Mouse (Mus musculus) 3134 (cell line): Measurements from ENCODE around the gene Chrm3.

Experiments used
- DNase-seq: peaks from one replicate; pipeline ENCODE4 v3.0.0-alpha.2; 2011; ENCODE audit warnings: low spot score; ENCODE audit not compliant: insufficient read length; ENCODE audit errors: extremely low read depth

The Chrm3 gene

DNA sequence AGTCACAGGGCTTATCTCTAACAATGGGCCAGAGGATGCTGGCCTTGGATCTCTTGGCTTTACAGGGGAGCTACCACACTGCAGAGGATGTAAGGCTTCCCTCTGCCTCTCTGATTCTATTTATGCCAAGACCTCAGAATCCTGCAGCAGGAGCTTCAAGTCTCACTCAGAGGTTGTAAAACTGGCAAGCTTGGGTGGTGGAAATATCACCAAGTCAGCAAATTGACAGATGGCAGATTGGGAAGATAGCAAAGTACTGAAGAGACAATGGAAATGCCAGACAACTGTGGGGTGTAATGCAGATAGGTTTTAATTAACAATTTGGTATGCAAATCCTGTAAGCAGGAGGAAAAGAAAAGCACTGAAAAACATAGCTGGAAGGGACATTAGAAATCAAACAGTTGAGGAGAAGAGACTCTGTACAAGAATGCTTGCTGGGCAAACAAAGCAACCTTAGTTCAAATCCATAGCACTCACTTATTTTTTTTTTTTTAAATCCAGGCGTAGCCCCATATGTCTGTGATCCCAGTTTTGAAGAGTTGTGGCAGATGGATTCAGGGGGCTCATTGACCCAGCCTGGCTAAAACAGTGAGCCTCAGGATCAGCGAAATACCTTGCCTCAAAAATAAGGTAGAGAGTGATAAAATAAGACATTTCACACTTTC, 362.9 kb downstream of the Chrm3 start:
- no peak for DNase-seq

DNA sequence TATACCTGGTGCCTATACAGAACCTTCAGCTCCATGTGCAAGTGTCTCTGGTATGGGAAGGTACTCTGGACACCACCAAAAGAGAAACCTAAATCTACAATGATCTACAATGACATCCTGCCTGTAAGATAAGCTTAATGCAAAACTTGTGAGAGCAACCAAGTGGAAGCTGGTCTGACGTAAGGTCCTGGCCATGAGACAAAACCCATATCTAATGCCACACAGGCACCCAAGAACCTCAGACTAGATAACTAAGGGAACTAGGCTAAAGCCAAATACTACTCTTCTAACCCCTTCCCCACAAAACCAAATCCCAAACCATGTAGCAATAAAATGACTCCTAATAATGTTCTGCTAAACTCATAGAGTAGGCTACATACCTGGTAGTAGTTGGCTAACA, 364.8 kb downstream of the Chrm3 start:
- DNase-seq = no peak

DNA sequence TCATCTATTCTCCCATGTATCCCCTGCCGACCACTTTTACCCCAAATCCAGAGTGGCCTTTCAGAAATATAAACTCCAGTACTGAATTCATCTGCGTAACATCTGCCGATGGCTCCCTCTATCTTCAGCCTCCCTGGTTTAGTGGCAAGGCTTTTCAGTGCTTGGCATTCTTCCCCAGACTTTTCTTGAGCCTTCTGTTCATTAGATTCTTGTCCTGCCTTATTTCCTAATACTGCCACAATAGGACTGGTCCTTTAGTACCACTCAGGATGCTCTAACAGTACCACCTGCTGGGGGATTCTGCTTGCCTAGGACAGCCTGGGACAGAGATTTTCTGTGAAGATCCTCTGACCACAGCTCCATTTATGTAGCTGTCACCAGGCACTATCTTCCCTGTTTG, 367.1 kb downstream of the Chrm3 start:
- no peak for DNase-seq

DNA sequence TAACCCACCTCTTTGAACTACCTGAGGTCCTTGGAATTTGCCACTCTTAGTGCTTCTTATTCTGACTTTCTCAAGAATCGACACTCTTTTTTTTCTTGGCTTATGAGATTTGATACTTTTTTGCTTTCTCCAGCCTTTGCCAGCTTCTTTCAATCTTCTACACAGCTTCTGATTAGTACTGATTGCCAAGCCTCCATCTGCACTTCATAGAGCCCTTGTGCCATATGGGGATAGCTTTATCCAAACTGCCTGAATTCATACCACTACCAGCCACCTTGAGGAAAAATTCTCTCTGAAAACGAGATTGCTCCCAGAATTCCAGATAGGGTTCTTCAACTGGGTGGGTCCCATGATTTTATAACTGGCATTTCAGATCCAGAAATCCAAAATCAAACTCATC, 368.0 kb downstream of the Chrm3 start:
- no peak for DNase-seq

DNA sequence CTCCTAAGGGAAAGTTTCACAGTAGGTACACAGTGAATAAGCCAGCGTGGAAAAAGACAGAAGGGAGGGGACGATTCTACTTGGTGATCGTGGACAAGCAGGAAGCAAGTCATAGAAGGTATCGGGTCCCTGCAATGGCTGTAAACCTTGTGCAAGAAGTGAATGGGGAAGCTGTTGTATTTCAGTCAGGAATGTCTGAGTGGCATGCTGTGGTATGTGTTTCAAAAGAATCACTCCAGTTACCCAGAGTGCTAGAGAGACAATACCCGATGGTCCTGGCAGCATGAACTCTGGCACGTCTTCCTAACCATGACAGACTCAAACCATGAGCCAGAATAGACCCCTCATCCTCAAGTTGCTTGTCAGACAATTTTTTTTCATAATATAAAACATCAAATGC, 375.0 kb downstream of the Chrm3 start:
- DNase-seq = no peak

DNA sequence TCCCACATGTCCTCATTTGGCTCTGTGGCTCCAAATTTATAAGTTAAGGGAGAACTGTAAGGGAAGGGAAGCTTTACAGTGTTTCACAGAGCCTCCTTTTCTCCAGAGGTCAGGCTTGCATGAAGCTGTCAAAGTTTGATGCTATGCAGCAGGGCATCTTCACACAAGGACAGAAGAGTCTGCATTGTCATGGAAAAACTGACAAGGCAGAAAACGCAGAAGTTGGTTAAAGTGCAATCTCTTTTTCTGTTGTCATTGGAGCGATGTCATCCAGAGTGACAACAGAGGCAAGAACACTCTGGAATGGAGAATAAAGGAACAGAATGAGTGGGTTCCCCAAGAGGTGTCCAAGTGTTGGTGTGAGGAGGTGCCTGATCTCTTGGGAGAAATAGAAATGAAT, 377.4 kb downstream of the Chrm3 start:
- no peak for DNase-seq

DNA sequence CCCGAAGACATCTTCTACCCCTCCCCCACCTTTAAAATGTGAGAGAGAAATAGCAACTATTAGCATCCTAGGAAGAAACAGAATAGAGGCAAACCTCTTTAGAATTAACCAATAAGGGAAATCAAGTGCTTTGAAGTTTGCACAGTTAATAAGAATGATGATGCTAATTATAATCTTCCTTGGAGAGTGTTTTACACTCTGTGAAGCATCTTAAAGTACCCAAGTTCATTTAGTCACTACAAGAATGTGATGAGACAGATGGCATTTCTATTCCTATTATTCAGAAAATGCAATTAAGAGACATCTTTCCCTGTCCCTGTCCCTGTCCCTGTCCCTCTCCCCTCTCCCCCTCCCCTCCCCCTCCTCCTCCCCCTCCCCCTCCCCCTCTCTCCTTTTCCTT, 382.9 kb downstream of the Chrm3 start:
- no peak for DNase-seq

DNA sequence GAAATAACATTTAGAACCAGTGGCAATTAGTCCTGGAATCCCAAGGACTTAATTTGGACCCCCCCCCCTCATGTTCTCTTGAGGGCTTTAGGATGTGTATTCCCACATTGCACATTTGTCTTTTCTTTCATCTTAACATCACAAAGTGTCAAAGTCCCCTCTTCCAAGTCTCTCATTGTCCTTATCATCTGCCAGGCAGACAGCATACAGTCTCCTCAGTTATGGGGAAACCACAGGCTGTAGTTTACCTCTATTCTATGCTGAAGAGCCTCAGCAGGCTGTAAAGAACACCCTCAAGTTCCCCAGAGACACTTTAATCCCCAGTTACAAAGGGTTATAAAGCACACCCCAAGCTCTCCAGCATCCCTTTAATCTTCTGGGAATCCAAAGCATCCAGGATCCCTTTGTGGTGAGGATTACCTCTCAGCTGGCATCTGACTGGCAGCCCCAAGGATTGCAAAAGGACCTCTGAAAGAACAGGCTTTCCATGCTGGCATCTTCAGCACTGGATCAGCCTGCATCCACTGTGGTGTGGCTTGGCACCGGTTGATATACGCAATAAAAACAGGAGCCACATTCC, 386.8 kb downstream of the Chrm3 start:
- no peak for DNase-seq

DNA sequence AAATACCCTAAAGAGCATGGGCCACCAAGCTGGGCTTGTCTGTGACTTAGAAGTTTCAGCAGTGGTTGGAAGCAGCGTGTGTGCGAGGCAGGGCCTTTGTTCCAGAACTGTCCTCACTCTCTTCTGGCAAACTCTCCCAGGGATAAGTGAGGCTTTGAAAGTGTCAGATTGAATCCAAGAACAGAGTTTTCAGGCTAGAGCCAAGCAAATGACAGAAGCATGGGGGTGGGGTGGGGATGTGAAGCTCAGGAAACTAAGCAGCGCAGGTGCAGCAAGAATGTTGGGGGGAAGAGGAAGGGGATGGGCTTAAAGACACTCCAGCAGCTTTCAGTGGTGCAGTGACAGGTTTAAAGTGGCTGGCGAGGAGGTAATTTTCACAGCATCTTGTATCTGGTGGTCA, 388.8 kb downstream of the Chrm3 start:
- no peak for DNase-seq

DNA sequence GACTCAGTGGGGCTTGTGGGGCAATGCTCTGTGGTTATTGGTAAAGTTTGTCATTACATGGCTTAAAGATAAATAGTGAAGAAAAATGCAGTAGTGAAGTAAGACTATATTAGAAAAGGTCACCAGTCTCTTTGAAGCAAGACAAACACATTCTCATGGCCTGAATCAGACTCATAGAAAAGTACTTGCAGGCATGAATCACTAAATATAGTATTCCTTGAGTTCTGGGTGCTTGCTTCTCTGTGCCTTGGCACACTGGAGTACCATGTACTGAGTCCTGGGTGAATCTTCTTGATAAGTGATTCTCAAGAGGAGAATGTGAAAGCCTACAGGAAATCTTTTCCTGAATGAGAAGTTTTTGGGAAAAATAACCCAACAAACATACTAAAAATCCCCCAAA, 408.0 kb downstream of the Chrm3 start:
- DNase-seq = no peak

DNA sequence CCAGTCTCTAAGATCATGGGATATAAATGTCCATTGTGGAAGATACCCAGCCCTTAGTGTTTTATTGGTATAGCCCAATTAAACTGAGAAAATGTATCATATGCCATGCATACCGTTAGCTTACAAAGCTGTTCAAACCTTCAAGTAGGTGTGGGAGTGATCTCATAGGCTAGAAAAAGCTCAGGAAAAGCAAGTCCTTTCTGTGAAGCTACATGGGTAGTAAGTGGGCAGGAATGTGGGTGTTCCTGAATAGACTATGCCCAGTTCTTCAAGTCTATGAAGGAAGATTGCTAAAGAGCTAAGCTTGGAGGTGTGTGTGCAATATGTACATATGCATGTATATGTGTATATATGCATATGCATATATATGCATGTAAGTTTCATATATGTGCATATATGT, 409.3 kb downstream of the Chrm3 start:
- DNase-seq = no peak

DNA sequence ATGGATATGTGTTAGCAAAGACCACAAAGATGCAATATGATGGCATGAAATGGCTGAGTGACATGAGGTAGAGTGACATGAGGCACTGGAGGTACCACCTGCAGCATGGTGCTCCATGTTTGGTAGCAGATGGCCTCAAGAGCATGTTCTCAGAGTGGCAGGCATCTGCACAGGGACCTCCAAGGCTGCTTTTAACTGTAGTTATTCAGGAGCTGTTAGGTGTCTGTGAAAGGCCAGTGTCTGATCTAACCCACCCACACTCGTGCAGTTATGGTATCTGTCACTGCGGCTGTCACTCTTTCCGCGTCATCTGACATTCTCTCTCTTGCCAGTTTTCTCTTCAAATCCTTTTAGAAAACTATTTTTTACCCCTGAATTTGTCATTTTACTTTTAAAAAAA, 411.6 kb downstream of the Chrm3 start:
- no peak for DNase-seq

DNA sequence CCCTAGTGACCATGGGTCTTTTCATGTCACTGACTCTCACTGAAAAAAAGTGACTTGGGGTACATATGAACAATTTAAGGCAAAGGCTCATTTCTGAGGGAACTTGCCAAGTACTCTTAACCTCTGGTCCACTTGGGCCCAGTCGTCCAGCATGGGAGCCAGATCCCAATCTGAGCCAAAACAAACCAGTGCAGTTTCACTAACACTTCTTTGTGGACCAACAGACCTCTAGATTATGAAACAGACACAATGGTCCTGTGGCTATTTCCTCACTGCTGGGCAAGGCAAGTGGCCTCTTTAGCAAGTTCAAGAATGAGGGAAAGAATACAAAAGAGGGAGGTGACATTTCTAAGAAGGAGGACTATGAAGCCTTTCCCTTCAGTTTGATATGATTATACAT, 420.5 kb downstream of the Chrm3 start:
- no peak for DNase-seq

DNA sequence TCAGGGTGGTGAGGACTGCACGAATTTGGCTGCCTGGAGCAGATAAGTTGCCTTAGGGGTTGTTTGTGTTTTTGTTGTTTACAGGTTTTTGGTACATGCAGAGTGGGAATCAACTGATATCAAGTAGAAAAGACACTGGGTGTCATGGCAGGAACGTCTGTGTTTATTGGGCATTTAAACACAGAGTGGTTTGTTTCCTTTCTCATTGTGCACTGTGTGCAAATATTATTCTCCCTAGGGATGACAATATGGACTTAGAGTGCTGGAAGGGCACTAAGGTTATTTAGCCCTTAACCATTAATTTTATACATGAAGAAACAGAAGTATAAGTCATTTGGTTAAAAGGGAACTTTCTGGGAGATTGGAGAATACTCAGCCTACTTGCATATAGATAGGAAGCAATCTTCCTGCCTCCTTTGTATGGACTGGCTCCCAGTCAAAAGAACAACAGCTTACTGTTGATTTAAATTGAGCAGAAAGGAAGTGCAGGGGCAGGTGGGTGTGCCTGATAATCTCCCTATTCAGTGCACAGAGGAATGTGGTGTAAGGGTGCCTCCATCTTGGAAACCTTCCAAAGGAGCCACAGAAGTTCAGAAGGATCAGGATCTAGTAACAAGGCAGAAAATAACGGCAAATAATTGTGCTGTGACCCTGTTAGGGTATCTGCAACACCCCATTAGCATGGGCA, 421.7 kb downstream of the Chrm3 start:
- DNase-seq = no peak

DNA sequence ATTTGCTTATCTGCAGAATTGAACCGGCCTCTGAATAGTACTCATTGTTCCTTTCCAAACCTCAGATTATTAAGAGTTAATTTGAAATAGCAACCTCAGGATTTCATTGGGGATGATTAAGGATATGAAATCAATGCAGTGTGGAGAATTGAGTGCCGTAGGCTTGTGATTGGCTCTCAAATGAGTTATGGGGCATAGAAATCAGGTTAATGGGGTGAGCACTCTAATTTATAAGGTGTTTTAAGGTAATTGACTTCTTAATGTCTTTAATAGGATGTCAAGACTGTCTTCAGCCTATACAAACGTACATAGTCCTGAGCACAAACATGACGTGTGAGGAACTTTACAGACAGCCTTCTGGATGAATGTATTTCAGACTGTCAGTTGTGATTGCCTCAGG, 427.9 kb downstream of the Chrm3 start:
- no peak for DNase-seq

DNA sequence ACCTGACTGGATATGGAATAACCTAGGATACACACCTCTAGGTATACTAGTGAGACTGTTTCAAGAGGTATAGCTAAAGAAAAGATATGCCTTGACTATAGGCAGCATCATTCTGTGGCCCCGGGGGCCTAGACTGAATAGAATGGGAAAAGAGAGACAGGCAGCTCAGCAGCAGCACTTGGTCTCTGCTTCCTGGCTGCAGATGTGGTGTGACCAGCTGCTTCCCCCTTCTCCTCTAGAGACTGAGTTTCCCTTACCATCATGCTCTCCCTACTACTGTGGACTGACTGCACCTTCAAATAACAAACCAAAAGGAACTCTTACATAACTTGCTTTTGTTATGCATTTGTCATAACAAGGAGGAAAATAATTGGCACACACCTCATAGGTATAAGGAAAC, 430.0 kb downstream of the Chrm3 start:
- DNase-seq = no peak

DNA sequence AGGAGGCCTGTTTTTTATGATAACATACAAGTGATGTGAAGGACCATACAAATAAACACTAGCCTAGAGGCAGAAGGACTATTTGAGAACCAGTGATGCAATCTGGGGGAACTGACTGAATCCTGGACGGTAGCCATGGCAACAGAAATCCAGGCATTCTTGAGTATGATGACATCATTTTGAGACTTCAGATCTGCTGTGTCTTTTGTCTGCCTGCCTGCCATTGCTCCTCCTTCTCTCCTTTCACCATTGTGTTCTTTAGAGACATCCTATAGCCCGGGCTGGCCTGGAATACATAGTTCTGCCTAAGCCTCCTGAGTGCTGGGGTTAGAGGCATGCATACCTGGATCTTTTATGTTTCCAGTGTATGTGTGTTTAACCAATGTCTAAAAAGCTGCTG, 430.7 kb downstream of the Chrm3 start:
- no peak for DNase-seq

DNA sequence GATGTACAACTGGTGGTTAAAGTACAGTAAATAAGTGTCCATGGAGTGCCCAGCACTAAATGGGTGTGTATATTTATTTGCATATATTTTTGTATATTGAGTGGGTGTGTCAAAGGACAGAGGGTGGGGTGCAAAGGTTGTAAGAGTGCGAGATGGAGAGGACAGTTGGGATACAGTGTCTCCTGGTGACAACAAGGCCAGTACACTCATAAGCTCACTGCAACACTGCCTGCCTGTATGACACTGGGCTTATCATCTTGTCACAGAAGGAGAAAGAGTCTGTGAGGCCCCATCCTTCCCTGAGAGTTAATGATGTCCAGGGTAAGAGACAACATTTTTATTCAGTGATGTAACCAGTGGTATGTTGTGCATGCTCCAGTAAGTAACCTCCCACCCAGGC, 439.5 kb downstream of the Chrm3 start:
- DNase-seq = no peak

DNA sequence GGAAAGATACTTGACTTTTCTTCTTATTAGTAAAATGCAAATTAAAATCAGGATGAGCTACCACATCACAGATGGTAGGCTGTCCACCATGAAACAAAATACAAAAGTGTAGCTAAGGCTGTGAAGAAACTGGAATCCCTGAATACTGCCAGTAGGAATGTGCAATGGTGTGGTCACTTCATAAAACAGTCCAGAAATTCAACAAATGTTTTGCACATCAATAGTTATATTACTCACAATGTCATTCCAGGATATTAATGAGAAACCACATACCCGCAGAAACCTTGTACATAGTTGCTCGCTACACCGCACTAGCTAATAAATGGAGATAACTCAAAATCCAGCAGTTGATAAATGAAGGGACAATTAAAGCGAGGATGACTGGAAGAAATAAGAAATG, 447.9 kb downstream of the Chrm3 start:
- DNase-seq = no peak

DNA sequence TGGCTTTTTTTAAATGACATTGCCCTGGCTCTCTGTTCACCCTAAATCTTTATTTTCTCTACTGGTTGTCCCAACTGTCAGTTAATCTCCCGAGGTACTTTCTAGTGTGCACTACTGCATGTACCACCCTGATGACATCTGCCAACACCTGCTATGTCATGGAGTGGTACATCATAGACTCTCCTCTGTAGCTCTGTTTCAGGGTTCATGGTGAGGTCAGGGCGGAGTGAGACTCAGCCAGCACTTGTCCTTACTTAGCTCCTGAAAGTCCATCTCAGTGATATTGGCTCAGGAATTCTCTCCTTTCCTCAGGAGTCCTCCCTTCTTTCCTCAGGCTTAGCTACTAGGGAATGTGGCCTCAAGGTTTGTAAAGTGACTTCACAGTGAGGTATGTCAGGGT, 451.9 kb downstream of the Chrm3 start:
- DNase-seq = no peak

DNA sequence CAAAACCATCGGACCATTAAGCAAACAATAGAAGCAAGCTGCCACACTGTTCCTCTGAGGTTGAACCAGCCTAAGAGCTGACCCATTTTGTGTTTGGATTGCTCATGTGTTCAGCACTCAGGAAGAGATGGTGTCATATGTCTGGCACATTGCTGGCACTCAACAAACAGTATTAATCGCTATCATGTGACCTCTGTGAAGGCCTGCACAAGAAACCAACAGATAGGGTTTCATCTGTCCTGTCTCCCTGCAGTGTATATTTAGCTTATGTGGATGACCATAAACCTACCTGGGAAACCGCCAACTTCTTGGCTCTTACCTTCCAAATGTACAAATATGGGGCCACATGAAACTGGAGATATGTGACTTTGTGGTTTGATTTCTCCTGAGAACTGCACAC, 453.4 kb downstream of the Chrm3 start:
- no peak for DNase-seq

DNA sequence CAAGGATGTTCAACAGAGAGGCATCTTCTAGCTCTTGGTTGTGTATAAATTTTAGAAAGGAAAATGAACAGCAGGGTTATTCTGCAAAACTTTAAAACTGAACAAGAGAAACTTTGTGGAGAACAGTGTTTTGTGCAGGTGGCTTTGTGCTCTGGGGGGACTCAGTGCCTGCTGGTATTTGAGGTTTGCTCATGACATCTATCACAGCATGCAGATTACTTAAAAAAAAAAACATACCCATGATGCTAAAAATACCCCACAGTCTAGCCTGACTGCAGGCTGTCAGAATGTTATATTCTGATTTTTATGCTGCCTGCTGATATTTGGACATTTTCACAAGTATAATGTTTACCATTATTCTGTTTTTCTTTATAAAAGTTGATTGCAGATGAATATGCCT, 456.2 kb downstream of the Chrm3 start:
- no peak for DNase-seq
